Mouse (Mus musculus) urinary bladder, postnatal 25 days (tissue): Measurements from ENCODE around the gene L3mbtl4.
"Not testable (repeated sequence)": the region's sequence is repeated elsewhere in the genome, so short reads cannot be mapped to it uniquely, and the experiment has no call there.

ENCODE experiments used
- DNase-seq: peaks from one replicate; pipeline ENCODE4 v3.0.0; 2022; ENCODE audit warnings: low spot score

L3mbtl4 gene

DNA sequence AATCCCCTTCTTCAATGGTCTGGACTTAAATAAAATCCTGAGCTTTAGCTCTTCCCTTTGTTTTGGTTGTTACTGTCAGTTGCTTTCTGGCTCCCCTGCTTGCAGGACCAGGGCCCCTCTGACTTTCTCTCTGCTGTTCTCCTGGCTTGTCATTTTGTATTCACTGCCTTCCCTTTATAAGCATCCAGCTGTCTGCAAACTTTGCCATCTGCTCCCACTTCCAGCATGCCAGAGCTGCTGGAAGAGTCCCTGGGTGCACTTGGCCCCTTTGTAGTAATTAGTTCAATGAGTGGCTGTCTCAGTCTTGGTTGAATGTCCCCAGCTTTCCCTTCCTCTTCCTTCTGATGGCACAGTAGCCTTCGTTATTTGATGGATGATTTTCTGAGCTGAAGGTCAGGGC lies 132.4 kb downstream of the L3mbtl4 start:
- DNase-seq = no peak

DNA sequence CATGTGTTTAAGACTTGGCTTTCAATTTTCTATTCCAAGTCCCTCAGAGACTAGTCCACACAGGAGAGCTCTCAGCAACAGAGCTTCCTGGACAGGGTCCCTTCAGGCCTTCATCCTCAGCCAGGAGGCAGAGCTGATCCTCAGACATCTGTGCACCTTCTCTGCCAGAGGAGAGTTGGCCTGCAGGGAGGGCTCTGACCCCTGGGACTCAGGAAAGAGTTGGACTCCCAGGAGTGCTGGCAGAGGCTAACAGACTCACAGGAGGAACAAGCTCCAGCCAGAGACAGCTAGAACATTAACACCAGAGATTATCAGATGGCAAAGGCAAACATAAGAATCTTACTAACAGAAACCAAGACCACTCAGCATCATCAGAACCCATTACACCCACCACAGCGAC lies 133.5 kb downstream of the L3mbtl4 start:
- not testable (repeated sequence) for DNase-seq

DNA sequence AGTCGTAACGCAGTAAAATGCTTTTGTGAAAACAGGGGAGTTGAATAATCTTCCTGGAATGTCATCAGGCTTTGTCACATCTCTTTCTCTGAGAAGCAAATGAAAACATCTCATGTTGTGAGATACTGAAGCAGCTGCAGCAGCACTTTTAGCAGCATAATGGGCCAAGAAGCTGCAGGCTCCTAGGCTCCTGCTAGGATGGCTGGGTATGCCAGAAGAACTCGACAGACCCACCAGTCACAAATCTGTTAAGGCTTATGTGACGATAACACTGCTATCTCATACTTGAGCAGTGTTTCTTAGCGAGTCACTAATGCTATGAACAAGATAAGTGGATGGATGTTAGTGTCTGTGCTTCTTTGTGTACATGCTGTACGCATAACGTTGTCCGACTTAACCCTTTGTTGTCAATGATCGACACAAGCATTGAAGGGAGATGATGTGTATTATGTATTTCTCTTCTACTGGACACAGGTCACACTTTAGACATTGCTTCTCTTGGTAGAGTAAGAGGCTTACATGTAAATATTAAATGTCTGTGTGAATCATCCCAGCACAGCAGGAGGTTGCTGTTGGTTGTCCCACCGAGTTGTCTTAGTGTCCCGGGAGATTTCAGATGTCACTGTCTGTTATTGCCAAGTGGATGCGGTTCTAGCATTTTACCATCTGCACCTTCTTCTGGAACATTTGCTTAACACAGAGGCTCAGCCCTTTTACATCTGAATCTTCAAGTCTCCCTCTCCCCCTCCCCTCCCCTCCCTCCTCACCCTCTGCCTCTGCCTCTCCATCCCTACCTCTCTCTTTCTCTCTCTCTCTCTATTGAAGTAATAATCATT lies 149.3 kb downstream of the L3mbtl4 start:
- no peak for DNase-seq

DNA sequence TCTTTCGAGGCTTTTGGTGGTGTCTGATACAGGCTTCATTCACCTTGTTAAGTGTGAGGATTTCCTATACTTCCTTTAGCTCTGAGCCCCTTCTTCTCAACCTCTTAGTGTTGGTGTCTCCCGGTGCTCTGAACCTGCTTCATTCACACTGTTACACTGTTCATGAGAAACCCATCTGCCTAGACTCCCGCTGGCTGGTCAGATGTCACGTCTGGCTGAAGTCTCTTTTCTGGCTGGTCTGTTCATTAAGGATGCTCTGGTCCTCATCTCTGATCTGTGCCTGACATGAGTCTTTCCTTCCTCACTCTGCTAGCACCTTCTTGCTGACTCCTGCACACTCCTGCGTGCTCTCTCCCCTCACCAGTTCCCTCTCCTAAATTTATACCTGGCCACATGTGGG lies 160.0 kb downstream of the L3mbtl4 start:
- DNase-seq = no peak

DNA sequence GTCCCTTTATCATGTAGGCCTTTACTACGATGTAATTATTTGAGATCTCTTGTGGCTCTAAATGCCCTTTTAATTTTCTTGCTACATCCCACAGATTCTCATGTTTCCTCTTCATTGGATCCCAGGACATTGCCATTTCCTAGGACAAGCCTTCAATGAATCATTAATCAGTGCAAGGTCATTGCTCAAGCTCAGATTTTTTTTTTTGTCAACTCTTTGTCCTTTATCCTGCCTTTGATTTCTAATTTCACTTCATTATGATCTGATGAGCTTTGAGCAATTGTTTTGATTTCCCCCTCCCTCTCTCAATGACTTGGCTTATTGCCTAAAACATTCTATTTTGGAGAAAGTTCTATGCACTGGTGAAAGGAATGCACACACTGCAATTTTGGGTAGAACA lies 177.3 kb downstream of the L3mbtl4 start:
- DNase-seq = no peak

DNA sequence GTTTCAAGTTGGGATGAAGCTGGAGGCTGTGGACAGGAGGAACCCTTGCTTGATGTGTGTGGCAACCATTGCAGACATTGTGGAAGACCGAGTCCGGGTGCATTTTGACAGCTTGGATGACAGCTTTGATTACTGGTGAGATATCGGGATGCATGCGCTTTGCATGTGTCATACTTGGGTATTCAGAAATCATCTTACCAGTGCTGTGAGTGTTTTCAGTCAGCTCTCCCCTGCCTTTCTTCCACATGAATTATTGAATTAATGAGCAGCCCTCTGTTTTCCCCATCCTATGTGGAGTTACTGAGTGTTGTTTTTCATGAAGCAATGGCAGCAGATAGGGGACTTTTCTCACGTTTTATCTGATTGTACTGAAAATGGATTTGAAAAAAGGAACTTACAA lies 187.9 kb downstream of the L3mbtl4 start:
- no peak for DNase-seq

DNA sequence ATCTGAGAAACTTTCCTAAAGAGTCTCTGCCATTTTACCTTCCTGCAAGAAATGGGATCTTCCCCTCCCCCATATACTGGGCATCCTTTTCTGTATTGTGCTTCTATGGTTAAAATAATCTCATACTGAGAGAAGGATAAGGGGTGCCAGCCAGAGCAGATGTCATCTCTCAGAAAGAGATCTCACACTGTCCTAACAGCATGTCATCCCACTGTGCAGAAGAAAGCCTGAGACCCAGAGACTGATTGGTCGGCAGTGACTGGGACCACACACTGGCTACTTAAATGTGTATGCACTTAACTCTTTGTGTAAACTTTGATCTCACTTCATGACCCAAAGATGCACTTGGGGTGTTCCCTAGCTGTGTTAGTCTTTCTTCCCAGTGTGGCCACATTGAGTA lies 193.7 kb downstream of the L3mbtl4 start:
- no peak for DNase-seq

DNA sequence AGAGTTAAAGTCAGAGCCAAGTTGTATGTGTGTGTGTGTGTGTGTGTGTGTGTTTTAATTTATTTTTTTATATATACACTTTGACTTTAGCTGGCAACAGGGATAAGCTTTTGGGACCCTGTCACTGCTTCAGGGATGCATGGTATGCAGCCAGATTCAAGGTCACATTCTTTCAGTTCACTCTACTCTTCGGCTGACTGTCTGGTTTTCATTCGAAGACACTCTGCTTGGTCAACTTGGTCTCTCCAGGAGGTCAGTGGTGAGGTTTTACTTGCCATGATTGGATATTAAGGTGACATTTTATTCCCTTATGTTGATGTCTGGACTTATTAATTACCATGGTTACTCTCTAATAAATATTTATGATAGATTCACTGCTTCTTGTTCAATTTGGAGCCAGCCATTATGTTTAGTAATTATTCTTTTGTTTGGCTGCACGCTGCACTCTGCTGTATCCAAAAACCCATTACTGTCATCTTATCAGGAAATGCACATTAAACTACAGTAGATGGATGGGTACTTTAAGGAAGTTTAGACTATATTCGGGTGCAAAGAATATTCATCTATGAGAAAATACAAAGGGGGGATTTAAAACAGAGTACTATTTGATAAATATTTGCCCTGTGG lies 216.6 kb downstream of the L3mbtl4 start:
- no peak for DNase-seq

DNA sequence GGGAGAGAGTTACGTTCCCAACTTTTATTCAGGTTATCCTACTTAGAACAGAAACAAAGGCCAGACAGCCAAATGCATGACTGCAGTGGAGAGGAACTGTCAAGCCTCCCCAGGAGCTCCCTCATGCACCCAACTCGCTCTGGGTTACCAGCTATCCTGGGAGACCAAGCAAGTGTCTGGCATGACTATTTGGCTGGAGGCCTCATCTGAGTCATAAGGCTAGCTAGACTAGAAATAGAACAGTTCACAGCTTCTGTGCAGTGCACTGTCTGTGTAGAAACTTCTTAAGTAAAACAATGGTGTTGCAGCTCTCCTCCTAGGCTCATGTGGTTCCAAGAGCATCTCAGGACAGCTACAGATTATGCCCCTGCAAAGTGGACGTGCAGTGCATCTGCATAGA lies 218.6 kb downstream of the L3mbtl4 start:
- DNase-seq = no peak

DNA sequence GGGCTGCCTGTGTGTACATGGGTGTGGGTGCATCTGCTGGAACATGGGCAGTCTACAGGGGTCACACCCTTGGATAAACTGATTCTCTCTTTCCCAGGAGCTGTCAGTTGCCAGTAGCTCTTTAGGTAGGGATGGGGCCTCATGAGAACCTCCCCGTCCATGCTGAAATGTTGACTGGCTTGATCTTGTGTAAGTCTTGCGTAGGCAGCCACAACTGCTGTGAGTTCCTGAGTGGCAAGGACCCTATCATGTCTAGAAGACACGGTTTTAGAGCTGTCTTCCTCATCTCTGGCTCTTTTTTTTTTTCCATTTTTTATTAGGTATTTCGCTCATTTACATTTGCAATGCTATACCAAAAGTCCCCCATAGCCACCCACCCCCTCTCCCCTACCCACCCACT lies 229.4 kb downstream of the L3mbtl4 start:
- DNase-seq = not testable (repeated sequence)

DNA sequence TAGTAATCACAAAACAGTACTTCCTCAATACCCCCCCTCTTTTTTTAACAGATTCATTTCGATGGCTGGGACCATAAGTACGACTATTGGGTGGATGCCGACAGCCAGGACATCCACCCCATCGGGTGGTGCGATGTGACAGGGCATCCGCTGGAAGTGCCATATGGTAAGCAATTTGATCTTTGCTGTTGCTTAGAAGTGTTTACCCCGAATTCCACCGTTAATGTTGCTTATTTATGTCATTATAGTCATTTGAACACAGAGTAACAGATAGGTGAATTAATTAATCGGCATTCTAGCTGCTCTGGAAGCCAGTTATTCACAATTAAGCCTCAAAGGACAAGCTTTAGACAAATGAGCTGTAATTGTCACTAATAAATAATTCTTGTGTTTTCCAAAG lies 286.1 kb downstream of the L3mbtl4 start:
- no peak for DNase-seq

DNA sequence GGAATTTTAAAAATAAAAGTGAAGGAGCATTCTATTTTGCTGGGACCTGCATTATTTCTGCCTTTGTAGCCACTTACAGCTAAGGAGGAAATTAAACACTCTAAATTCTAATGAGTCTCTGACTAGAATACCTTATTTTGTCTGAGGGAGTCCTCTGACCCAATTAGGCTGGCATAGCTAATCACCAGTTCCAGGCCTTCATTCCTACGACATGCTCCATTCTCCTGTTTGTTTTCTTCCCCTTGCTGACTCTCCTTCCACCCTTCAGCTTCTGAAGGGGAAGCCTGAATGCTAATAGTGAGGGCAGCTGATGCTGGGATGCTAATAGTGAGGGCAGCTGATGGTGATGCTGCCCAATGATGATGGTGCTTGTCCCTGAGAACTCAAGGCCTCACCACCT lies 286.7 kb downstream of the L3mbtl4 start:
- DNase-seq = no peak

DNA sequence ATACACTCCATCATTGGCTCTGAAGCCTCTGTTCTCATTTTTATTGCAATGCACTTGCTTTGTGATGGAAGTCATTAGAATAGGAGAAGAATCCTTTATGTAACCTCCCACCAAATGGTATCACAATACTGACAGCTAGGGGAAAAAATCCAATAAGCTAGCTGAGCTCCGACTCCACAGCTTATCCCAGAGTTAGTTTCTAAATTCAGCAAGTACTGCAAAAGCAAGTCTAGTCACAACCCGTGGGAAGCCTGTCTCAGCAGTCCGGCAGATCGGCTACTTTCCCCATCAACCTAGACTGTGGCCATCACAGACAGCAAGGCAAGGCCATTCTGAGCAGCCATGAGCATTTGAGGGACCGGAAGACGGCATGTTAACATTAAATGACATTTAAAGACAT lies 298.2 kb downstream of the L3mbtl4 start:
- DNase-seq = no peak

DNA sequence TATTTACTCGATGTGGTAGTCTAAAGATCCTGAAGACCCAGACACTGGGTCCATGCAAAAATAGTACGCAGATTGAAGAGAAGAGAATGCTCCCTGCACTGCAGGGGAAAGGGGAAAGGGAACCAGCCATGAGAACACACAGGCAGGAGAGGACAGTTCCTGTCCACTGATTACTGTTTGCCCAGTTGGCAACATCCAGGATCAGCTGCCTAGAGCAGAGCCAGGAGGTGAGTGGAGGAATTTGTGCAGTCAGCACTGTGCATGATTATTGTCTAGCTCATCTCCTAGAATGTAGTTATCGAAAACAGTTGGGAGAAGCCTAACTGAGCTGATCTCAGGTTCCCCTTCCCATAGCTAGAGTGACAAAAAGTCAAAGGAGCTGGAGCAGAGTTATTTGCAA lies 311.6 kb downstream of the L3mbtl4 start:
- DNase-seq = no peak

DNA sequence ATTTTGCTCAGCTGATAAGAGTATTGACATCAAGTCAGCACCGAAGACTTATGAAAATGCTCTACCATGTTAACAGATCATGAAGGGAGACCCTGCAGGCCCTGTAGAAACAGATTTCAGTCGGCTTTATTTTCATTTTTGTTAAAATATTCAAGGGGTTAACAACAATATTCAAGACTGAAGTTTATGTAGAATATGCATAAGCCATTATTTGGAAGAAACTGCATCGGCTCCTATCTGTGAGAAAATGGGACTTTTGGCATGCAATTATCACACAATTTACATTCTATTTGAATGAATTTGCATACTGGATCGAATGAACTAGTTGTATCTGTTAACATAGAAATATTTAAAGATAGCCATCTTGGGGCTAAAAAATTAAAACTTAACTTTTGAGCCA lies 318.0 kb downstream of the L3mbtl4 start:
- no peak for DNase-seq

DNA sequence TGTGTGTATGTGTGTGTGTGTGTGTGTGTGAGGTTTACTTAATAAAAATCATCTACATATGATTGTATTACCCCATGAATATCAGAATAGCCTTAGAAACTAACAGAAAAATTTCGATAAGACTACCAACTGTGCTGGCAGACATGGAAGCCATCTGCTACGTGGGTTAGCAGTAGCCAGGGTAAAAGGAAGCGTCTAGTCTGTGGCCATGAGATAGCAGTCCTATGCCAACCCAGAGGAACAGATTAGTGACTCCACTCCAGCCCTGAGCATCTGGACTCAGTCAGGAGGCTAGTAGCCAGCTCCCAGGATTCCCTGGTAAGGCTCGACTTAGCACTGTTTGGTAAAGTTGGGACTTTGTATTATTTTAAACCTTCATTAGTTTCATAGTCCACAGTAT lies 329.1 kb downstream of the L3mbtl4 start:
- no peak for DNase-seq

DNA sequence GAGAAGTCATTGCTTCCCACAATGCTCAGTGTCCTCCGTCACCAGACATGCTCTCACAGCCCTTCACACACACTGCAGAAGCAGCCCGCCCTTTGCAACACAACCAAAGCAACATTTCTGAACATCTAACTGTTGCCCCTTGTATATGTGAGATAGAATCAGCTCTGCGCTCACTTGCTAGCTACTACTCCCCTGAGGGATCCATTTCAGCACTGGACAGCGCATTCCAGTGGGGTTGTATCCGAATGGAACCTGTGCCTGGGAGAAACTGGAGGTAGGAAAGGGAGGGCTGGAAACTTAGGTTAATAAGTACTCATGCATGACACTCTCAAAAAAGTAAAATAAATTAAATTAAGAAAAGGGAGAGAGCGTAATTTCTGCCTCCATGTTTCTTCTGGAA lies 334.1 kb downstream of the L3mbtl4 start:
- no peak for DNase-seq

DNA sequence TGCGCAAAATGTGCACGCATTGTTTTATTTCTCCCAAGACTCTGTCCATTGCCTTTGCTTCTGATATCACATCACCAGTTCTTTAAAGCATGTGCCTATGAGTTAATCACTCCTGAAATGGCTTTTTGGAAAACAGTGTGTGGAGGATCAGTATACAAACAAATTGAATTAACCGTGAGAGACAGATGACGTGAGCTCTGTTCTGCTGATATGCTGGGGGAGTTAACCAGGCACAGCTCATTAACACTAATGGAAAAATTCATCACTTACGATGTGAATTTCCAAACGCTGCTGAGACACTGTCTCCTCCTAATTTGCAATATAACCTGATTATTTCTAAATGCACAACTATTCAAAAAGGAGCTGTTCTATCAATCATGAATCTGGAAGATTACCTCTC lies 337.6 kb downstream of the L3mbtl4 start:
- DNase-seq = no peak

DNA sequence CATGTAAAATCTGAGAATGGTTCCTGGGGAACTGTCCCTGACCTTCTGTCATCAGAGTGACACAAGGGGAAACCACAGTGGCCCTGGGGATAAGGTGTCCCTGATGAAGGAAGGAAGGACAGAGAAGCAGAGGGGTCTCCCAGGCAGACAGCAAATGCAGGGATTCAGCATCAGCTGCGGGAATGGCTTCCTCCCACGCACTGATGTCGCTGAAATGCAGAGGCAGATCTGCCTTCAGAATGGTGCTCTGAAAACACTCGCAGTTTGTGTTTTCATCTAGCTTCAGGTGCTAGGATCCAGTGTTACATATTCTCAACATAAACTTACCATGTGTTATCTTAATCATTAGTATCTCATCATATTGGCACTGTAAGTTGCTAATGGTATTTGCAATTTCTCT lies 351.7 kb downstream of the L3mbtl4 start:
- DNase-seq = no peak

DNA sequence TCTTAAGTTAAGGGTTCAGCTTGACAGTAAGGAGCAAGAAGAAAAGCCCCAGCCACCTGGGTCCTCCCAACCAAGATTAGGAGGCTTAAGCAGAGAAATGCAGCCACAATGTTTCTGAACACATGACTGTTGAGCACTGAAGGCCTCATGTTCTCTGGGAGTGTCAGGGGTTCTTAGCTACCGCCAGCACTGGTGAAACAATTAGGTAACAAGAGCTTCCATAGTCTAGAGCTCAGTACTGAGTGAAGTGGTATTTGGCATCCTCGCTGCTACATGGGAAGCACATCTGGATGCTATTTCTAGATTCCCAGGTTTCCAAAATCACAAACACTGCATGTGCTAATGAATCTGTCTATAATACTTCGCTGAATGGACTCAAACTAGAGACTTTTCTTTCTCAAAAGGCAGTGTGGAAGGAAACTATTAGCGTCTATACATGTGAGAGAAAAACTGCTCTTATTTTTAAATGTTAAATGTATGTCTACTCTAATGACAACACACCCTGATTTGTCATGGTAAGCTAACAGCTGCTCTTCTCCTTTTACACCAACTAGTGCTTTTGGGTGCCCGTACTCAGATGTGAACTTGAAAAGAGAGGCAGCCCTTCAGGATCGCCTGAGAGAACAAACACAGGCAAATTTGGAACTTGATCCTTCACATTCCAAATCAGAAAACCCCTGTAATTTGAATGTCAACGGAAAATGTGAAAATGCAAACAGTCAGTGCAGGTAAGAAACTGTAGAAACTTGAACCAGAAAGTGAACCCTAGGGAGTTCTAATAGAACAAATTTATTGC lies 356.2 kb downstream of the L3mbtl4 start:
- no peak for DNase-seq

DNA sequence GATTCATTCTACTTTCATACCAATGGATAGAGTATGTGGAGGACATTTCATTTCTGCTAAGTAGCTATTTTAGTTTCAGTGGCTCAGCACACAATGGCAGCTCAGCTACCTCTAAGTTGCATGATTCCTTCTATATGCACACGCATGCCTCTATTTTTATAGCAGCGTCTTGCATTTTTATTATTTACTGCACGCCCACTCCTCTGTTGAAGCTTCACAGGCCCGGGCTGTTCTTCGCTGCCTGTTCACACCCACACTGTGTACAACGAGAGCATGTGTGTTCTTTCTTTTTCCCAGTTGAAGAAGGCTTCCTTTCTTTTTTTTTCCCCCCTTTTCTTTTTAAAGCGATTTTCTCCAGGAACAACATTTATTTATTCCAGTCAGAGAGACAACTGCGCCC lies 357.8 kb downstream of the L3mbtl4 start:
- no peak for DNase-seq

DNA sequence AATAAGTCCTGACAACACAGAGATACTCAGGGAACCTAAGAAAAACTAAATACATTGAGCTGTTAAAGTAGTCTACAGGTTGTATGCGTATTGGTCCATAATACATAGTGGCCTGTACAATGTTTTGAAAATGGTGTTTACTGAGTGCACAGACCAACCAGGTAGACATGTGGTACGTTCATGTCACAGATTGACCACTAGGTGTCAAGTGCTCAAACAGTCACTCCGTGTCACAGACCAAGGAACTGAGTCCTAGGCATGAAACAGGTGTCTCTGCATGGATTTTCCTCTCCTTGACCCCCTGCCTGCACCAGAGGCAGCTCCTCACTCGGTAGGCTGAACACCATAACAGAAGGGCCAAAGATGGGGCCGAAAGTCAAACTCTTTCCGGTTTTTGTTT lies 366.6 kb downstream of the L3mbtl4 start:
- DNase-seq = no peak

DNA sequence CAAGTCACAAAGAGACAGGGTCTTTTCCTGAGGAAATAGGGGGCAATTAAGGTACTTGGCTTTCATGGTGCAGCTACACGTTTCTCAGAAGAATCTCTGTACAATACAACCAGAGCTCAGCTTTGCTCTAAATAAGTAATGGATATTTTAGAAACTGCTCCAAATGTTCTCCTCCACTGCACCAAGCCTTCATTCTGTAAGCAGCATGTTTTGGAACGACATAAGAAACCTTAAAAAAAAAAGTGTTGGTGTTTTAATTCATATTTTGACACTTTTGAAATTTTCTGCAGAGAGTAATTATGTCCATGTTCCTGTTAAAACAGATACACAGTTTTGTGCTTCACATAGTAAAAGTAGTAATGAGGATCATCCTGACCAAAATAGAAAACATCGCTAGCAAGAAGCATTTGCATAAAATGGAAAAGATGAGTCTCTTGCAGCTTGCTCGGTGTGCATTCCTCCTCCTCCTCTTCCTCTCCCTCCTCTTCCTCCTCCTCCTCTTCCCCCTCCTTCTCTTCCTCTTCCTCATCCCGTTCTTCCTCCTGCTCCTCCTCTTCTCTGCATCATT lies 369.0 kb downstream of the L3mbtl4 start:
- DNase-seq = no peak
